Mouse (Mus musculus): ENCODE data around the gene Ptafr. TPM values are rescaled to one million over a fixed set of nuclear protein-coding genes. Genes with fewer than 3 reads are reported as not detected.

Gene Ptafr
- polyA plus RNA-seq, 2 experiments, result 0.36 to 1.3 TPM

DNA sequence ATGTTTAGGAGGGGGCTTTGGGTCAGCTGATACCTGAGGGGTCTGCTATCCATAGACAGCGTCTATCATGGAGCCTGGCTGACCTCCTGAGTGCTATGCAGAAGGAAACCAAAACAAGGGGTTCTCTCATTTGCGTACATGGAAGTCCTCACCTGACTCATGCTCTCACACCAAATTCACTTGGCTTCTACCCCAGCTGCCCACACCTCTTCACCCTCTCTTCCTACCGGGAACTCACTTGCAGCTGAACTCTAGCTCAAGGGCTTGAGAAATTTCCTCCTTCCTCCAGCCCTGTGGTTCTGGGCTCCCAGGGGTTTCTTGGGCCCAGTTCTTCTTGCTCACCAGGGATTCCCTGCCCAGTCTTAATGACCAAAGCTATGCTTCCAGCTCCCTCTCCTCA, 606 bp upstream of the Ptafr start:
- H3K9me3 ChIP-seq (ENCODE audit: control insufficient read depth, low read length), result no peaks in the 10 kb centered on the region
- no peaks in the 10 kb centered on the region for H3K27me3 ChIP-seq (ENCODE audit: control insufficient read depth, insufficient read depth, low read length)
- no peaks in the 10 kb centered on the region for H3K4me1 ChIP-seq (ENCODE audit: control insufficient read depth, insufficient read depth, low read length)
- H3K9ac ChIP-seq (ENCODE audit: low read depth, low read length, severe bottlenecking), result no peak overlapping the region
- DNase-seq (ENCODE audit: low spot score) (no peak), ATAC-seq (ENCODE audit: low FRiP score, low read depth) (no peak)
- no peaks in the 10 kb centered on the region for H3K36me3 ChIP-seq (ENCODE audit: control insufficient read depth, insufficient read depth, low read length)
- H3K4me3 ChIP-seq (replicated peaks; ENCODE audit: low read length), result no peak overlapping the region
- H3K4me2 ChIP-seq (replicated peaks; ENCODE audit: low read depth, low read length, severe bottlenecking), result no peak overlapping the region
- WGBS, result 83% methylated on average over 3 of the region's 3 CpGs
- no peak overlapping the region for H3K27ac ChIP-seq (replicated peaks; ENCODE audit: low read depth, low read length)
- TF ChIP-seq POLR2A (IDR thresholded peaks at IDR 0.05; ENCODE audit: borderline replicate concordance, extremely low read depth, insufficient read depth, insufficient read length), result no peak

DNA sequence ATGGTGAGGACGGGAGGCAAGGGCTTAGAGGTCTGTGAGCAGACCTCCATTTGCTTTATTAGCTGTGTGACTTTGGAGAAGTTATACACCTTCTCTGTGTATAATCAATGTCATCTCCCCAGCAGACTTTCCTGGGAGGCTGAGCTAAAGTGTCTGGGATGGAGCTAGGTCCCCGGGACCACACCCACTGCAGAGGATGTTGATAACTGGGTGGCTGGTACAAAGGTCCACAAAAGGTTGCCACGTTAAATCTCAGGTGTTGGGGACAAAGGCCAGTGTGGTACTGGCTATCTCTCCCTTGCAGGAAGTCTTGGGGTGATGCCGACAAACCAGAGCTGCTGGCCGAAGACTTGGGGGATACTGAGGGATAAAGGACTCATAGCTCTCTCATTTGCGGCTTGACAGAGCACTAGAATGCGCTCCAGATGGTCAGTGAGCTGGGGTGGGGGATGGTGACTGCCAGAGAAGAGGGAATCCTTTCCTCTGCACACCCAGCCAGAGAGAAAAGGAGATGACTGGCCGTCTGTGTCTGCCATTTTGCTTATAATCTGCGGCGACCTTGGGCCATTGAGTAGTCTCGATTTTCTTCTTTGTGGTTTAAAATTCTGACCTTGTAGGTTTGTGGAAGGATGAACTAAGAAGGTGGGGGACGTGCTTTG, 1.4 kb downstream of the Ptafr start:
- Histone ChIP-seq H3K27me3 (ENCODE audit: control insufficient read depth, insufficient read depth, low read length) (no peaks in the 10 kb centered on the region), H3K4me1 (ENCODE audit: control insufficient read depth, insufficient read depth, low read length) (no peaks in the 10 kb centered on the region), H3K36me3 (ENCODE audit: control insufficient read depth, insufficient read depth, low read length) (no peaks in the 10 kb centered on the region), H3K4me2 (replicated peaks; ENCODE audit: low read depth, low read length, severe bottlenecking) (no peak overlapping the region), H3K27ac (replicated peaks; ENCODE audit: low read depth, low read length) (no peak overlapping the region), H3K4me3 (replicated peaks; ENCODE audit: low read length) (no peak overlapping the region), H3K9ac (ENCODE audit: low read depth, low read length, severe bottlenecking) (no peak overlapping the region), H3K9me3 (ENCODE audit: control insufficient read depth, low read length) (no peaks in the 10 kb centered on the region)
- ATAC-seq (ENCODE audit: low FRiP score, low read depth), result no peak
- DNase-seq (ENCODE audit: low spot score), result no peak
- 76% methylated on average over 12 of the region's 12 CpGs for WGBS
- TF ChIP-seq POLR2A (IDR thresholded peaks at IDR 0.05; ENCODE audit: borderline replicate concordance, extremely low read depth, insufficient read depth, insufficient read length), result no peak

DNA sequence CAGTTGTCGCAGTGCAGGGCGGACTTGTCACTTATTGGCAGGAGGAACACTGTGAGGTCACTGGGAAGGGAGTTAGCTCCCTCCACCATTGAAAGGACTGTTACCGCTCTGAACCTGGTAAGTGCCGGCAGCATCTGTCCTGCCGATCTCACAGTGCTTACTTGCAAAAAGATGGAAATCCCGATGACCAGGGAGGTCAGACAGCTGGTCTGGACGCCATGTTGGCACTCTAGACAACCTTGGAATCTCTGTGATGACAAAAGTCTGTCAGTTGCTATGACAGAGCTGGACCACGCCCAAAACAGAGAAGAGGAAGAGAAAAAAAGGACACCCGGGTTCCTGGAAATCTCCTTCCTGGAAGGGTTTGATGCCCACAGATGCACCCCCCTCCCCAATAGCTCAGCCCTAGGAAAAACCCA, 3.5 kb downstream of the Ptafr start:
- no peak for DNase-seq (ENCODE audit: low spot score)
- 66% methylated on average over 9 of the region's 9 CpGs for WGBS

DNA sequence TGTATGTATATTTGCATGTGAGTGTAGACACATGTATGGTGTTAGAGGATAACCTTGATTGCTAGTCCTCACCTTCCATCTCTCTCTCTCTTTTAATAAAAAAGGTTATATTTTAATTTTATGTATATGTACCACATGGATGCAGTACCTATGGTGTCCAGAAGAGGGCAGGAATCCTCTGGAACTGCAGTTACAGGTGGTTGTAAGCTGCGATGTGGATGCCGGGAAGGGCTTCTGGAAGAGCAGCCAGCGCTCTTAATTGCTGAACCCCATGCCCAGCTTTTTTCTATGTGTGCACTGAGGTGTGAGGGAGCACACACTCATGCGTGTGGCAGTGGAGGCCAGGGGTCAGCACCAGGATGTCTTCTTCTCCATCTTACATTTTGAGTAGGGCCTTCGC, 5.2 kb downstream of the Ptafr start:
- Histone ChIP-seq H3K27me3 (ENCODE audit: control insufficient read depth, insufficient read depth, low read length) (no peaks in the 10 kb centered on the region), H3K36me3 (ENCODE audit: control insufficient read depth, insufficient read depth, low read length) (no peaks in the 10 kb centered on the region), H3K4me2 (replicated peaks; ENCODE audit: low read depth, low read length, severe bottlenecking) (no peak overlapping the region), H3K9ac (ENCODE audit: low read depth, low read length, severe bottlenecking) (no peak overlapping the region), H3K27ac (replicated peaks; ENCODE audit: low read depth, low read length) (no peak overlapping the region), H3K4me1 (ENCODE audit: control insufficient read depth, insufficient read depth, low read length) (no peaks in the 10 kb centered on the region), H3K4me3 (replicated peaks; ENCODE audit: low read length) (no peak overlapping the region), H3K9me3 (ENCODE audit: control insufficient read depth, low read length) (no peaks in the 10 kb centered on the region)
- ATAC-seq (ENCODE audit: low FRiP score, low read depth), result no peak
- TF ChIP-seq POLR2A (IDR thresholded peaks at IDR 0.05; ENCODE audit: borderline replicate concordance, extremely low read depth, insufficient read depth, insufficient read length), result no peak
- DNase-seq (ENCODE audit: low spot score), result no peak
- 85% methylated on average over 5 of the region's 5 CpGs for WGBS

More for the DNA sequence above, 3.5 kb downstream of the Ptafr start:
- H3K27me3 ChIP-seq (ENCODE audit: control insufficient read depth, insufficient read depth, low read length), result no peaks in the 10 kb centered on the region
- ATAC-seq (ENCODE audit: low FRiP score, low read depth), result no peak
- H3K4me1 ChIP-seq (ENCODE audit: control insufficient read depth, insufficient read depth, low read length), result no peaks in the 10 kb centered on the region
- TF ChIP-seq POLR2A (IDR thresholded peaks at IDR 0.05; ENCODE audit: borderline replicate concordance, extremely low read depth, insufficient read depth, insufficient read length), result no peak
- H3K4me2 ChIP-seq (replicated peaks; ENCODE audit: low read depth, low read length, severe bottlenecking), result no peak overlapping the region
- no peaks in the 10 kb centered on the region for H3K9me3 ChIP-seq (ENCODE audit: control insufficient read depth, low read length)
- H3K4me3 ChIP-seq (replicated peaks; ENCODE audit: low read length), result no peak overlapping the region
- no peaks in the 10 kb centered on the region for H3K36me3 ChIP-seq (ENCODE audit: control insufficient read depth, insufficient read depth, low read length)
- no peak overlapping the region for H3K27ac ChIP-seq (replicated peaks; ENCODE audit: low read depth, low read length)
- H3K9ac ChIP-seq (ENCODE audit: low read depth, low read length, severe bottlenecking), result no peak overlapping the region

DNA sequence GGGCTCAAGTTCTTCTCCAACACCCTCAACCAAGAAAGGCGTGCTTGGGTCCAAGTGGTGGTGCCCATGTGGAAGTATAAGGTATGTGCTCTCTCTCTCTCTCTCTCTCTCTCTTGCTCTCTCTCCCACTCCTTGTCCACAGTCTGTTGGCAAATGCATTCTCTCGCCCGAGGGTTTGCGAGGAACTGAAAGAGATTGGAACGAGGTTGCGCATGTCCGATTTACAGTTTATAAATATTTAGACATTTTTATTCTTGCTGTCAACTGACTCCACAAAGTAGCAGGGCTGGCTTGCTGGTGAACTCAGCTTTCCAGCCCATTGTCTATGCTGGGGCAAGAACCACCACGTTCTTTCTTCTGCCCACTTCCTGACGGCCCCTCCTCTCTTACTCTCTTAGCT, 7.3 kb downstream of the Ptafr start:
- 79% methylated on average over 9 of the region's 9 CpGs for WGBS
- Histone ChIP-seq H3K27me3 (ENCODE audit: control insufficient read depth, insufficient read depth, low read length) (no peaks in the 10 kb centered on the region), H3K36me3 (ENCODE audit: control insufficient read depth, insufficient read depth, low read length) (no peaks in the 10 kb centered on the region), H3K9ac (ENCODE audit: low read depth, low read length, severe bottlenecking) (no peak overlapping the region), H3K4me2 (replicated peaks; ENCODE audit: low read depth, low read length, severe bottlenecking) (no peak overlapping the region), H3K9me3 (ENCODE audit: control insufficient read depth, low read length) (no peaks in the 10 kb centered on the region), H3K27ac (replicated peaks; ENCODE audit: low read depth, low read length) (no peak overlapping the region), H3K4me1 (ENCODE audit: control insufficient read depth, insufficient read depth, low read length) (no peaks in the 10 kb centered on the region), H3K4me3 (replicated peaks; ENCODE audit: low read length) (no peak overlapping the region)
- ATAC-seq (ENCODE audit: low FRiP score, low read depth) (no peak), DNase-seq (ENCODE audit: low spot score) (no peak)
- no peak for TF ChIP-seq POLR2A (IDR thresholded peaks at IDR 0.05; ENCODE audit: borderline replicate concordance, extremely low read depth, insufficient read depth, insufficient read length)
